Mouse (Mus musculus) liver, adult 2 months (tissue): ENCODE results near the gene Zswim5. TPM values are rescaled to one million over a fixed set of nuclear protein-coding genes. Genes with fewer than 3 reads are reported as not detected.

Experiments used
- DNase-seq: peaks from one replicate; pipeline ENCODE4 v3.0.0-alpha.2; 2011; ENCODE audit warnings: low read depth, low spot score; ENCODE audit errors: extremely low read depth
- H3K27ac ChIP-seq: fragments of 200-500 bp; replicated peaks from 2 replicates; pipeline ENCODE4 v1.5.1; 2012; ENCODE audit warnings: low read depth, mild to moderate bottlenecking, control low read depth, inconsistent platforms, low read length; ENCODE audit not compliant: insufficient read depth
- H3K27me3 ChIP-seq: fragments of 200-500 bp; 2 replicates; pipeline ENCODE4 v1.6.1; 2012; ENCODE audit warnings: mild to moderate bottlenecking, moderate library complexity, low read length, inconsistent platforms; ENCODE audit not compliant: control insufficient read depth, insufficient read depth
- H3K36me3 ChIP-seq: fragments of 200-500 bp; 2 replicates; pipeline ENCODE4 v1.6.1; 2012; ENCODE audit warnings: low read length, inconsistent platforms; ENCODE audit not compliant: control insufficient read depth, insufficient read depth
- H3K4me1 ChIP-seq: fragments of 200-500 bp; 2 replicates; pipeline ENCODE4 v1.6.1; 2011; ENCODE audit warnings: low read length; ENCODE audit not compliant: control insufficient read depth, insufficient read depth
- H3K4me3 ChIP-seq: fragments of 200-500 bp; 2 replicates; pipeline ENCODE4 v1.5.1; 2011; ENCODE audit warnings: low read depth, mild to moderate bottlenecking, control low read depth, low read length, moderate library complexity; ENCODE audit not compliant: insufficient read depth
- H3K79me2 ChIP-seq: fragments of 200-500 bp; 2 replicates; pipeline ENCODE4 v1.6.1; 2012; ENCODE audit warnings: inconsistent platforms, mild to moderate bottlenecking, low read length, moderate library complexity; ENCODE audit not compliant: control insufficient read depth, insufficient read depth
- H3K9ac ChIP-seq: fragments of 200-500 bp; 2 replicates; pipeline ENCODE4 v1.6.1; 2012; ENCODE audit warnings: low read depth, mild to moderate bottlenecking, control low read depth, inconsistent platforms, low read length
- CTCF ChIP-seq: fragments of 200-500 bp; IDR thresholded peaks from 2 replicates; pipeline ENCODE4 v1.5.1; 2011; ENCODE audit warnings: low read depth, low read length, control low read depth
- POLR2A ChIP-seq: fragments of 200-500 bp; IDR thresholded peaks from 2 replicates; pipeline ENCODE4 v1.6.1; 2011; ENCODE audit warnings: low read length, control low read depth; ENCODE audit not compliant: insufficient read depth; ENCODE audit errors: extremely low read depth
- WGBS: fragments of 180-500 bp; shearing (Covaris S2); methylation state at CpG from one replicate; pipeline ENCODE4 v1.1.7; 2018; 5-methylcytosine and 5-hydroxymethylcytosine counted together
- polyA plus RNA-seq: library from polyadenylated mRNA; depleted of rRNA; stranded (reverse); fragments of >200 nt; gene quantifications from 2 replicates; pipeline ENCODE4 v1.2.3, GENCODE M21; 2012
- total RNA-seq: library from RNA; depleted of rRNA; stranded (reverse); fragments of >200 nt; gene quantifications from 2 replicates; pipeline ENCODE4 v1.2.3, GENCODE M21; 2014

Gene Zswim5
- total and polyA plus RNA-seq, 2 experiments, result 0.65 to 1.1 TPM

- Histone ChIP-seq H3K9ac (no peak overlapping the region), H3K27ac (no peak overlapping the region), H3K4me3 (no peak overlapping the region), H3K4me1 (no peaks in the 10 kb centered on the region), H3K27me3 (no peaks in the 10 kb centered on the region), H3K79me2 (no peaks in the 10 kb centered on the region), H3K36me3 (no peaks in the 10 kb centered on the region; the same call in 1 of the 2 replicates)
- WGBS, result 59% methylated on average over 2 of the region's 2 CpGs
- TF ChIP-seq POLR2A (no peak), CTCF (no peak)
- no peak for DNase-seq
Measured at GRCm38 (mm10) chr4:116976503-116976902, 99.3 kb downstream of the Zswim5 start.

DNA sequence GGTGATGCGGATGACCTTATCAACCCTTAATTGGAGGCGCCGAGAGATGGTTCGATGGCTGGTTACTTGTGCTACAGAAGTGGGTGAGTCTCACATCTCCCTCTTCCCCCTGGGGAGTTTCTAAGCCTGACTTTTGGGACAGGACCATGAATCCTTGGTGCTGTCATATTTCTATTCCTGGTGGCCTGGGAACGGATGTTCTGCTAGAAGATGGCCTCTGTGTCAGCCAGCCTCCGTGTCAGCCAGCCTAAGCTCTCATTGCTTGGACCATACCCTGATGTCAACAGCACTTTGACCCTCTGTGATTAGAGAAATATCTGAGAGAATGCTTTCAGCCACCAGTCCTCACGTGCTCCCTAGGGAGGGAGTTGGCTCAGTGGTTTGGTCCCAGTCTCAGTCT, 108.5 kb downstream of the Zswim5 start:
- Histone ChIP-seq H3K27ac (no peak overlapping the region), H3K27me3 (no peaks in the 10 kb centered on the region), H3K36me3 (peaks cover 3% of the 10 kb centered on the region; the same call in 1 of the 2 replicates), H3K4me1 (no peaks in the 10 kb centered on the region), H3K79me2 (no peaks in the 10 kb centered on the region), H3K9ac (no peak overlapping the region), H3K4me3 (no peak overlapping the region)
- TF ChIP-seq POLR2A (no peak), CTCF (no peak)
- peak; percentile 36 for DNase-seq
- 67% methylated on average over 7 of the region's 7 CpGs for WGBS

DNA sequence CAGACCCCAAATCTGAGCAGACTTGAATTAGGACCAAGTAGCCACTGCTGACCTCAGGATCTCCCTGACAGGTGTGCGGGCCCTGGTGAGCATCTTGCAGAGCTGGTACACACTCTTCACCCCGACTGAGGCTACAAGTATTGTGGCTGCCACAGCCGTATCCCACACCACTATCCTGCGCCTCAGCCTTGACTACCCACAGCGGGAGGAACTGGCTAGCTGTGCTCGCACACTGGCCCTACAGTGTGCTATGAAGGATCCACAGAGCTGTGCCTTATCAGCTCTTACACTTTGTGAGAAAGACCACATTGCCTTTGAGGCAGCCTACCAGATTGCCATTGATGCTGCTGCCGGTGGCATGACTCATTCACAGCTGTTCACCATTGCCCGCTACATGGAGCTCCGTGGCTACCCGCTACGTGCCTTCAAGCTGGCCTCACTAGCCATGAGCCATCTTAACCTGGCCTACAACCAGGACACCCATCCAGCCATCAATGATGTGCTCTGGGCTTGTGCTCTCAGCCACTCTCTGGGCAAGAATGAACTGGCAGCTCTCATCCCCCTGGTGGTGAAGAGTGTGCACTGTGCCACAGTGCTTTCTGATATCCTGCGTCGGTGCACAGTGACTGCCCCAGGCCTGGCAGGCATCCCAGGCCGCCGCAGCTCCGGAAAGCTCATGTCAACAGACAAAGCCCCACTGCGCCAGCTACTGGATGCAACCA, 109.4 kb downstream of the Zswim5 start:
- TF ChIP-seq CTCF (peak; percentile 89), POLR2A (no peak)
- Histone ChIP-seq H3K79me2 (no peaks in the 10 kb centered on the region), H3K27ac (no peak overlapping the region), H3K4me3 (no peak overlapping the region), H3K9ac (no peak overlapping the region), H3K36me3 (peaks cover 8% of the 10 kb centered on the region; the same call in 1 of the 2 replicates), H3K4me1 (peaks cover 1% of the 10 kb centered on the region; the same call in 1 of the 2 replicates), H3K27me3 (no peaks in the 10 kb centered on the region)
- WGBS, result 59% methylated on average over 17 of the region's 17 CpGs
- peak; percentile 79 for DNase-seq

GRCm38 (mm10) chr4:116987122-116987456, 109.9 kb downstream of the Zswim5 start:
- no peak for TF ChIP-seq CTCF
- no peak for TF ChIP-seq POLR2A
- 56% methylated on average over 5 of the region's 5 CpGs for WGBS
- H3K36me3 ChIP-seq, result peaks cover 8% of the 10 kb centered on the region; the same call in 1 of the 2 replicates
- H3K79me2 ChIP-seq, result no peaks in the 10 kb centered on the region
- H3K4me3 ChIP-seq, result no peak overlapping the region
- no peak for DNase-seq
- no peaks in the 10 kb centered on the region for H3K27me3 ChIP-seq
- H3K27ac ChIP-seq, result no peak overlapping the region
- H3K9ac ChIP-seq, result no peak overlapping the region
- peaks cover 2% of the 10 kb centered on the region; the same call in 1 of the 2 replicates for H3K4me1 ChIP-seq

- Histone ChIP-seq H3K4me3 (no peak overlapping the region), H3K27ac (no peak overlapping the region), H3K79me2 (0 out of 2 replicates have a peak, but pooled peaks cover 4% of the 10 kb centered on the region), H3K27me3 (no peaks in the 10 kb centered on the region), H3K9ac (no peak overlapping the region), H3K36me3 (peaks cover 8% of the 10 kb centered on the region; the same call in 1 of the 2 replicates), H3K4me1 (peaks cover 9% of the 10 kb centered on the region; the same call in 1 of the 2 replicates)
- 90% methylated on average over 6 of the region's 6 CpGs for WGBS
- TF ChIP-seq CTCF, result no peak
- no peak for TF ChIP-seq POLR2A
- DNase-seq, result no peak
Measured at GRCm38 (mm10) chr4:116989731-116990130, 112.6 kb downstream of the Zswim5 start.

DNA sequence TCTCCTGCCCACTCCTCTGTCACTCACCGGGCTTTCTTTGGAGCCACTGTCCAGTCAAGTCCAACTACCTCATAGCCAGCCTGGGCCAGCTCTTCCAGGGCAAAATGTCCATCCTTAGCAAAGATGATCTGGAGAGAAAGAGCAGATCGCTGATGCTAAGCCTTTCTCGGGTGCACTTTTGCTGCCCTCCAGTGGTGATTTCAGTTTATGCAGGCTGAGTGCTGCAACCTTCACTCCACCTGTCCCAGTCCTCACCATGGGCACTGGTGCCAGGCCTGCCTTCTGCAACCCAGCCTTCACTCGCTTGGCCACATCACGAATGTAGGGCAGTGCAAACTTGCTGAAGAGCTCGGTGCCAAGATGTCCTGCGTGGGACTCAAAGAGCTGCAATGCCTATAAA, 114.2 kb downstream of the Zswim5 start:
- peaks cover 15% of the 10 kb centered on the region for H3K4me1 ChIP-seq
- WGBS, result 6% methylated on average over 7 of the region's 7 CpGs
- H3K9ac ChIP-seq, result no peak overlapping the region
- peak; percentile 59 for DNase-seq
- TF ChIP-seq CTCF (peak; percentile 83), POLR2A (no peak)
- no peak overlapping the region for H3K27ac ChIP-seq
- H3K27me3 ChIP-seq, result no peaks in the 10 kb centered on the region
- H3K4me3 ChIP-seq, result no peak overlapping the region
- peaks cover 8% of the 10 kb centered on the region; the same call in 1 of the 2 replicates for H3K36me3 ChIP-seq
- 0 out of 2 replicates have a peak, but pooled peaks cover 4% of the 10 kb centered on the region for H3K79me2 ChIP-seq
